ENCODE assay signal across 9 mouse cellular contexts in genomic region chr2:113823909-113824308, GRCm38 (mm10). TPM values are rescaled to one million over a fixed set of nuclear protein-coding genes. Genes with fewer than 3 reads are reported as not detected.
DNase-seq lines count a peak whose midpoint lies in the region; ATAC-seq lines count a peak whose summit lies in the region.
"Had no signal": no experiment of that assay in that cellular context is flagged by ENCODE, and none has a peak within 500 bp of the region (broad histone marks: within the 10 kb centered on the region; RNA-seq: fewer than 3 reads in every experiment).

No protein-coding gene starts in this region.

- H3K9me3 ChIP-seq in hindbrain, embryonic 11.5 days (ENCODE audit: control insufficient read depth, low read length), result no peaks in the 10 kb centered on the region
- H3K9me3 ChIP-seq in hindbrain, embryonic 16.5 days (ENCODE audit: control insufficient read depth, low read length), result no peaks in the 10 kb centered on the region
- H3K9me3 ChIP-seq: embryonic facial prominence, embryonic 15.5 days had no signal

- no peak for ATAC-seq in hindbrain, embryonic 11.5 days (ENCODE audit: low FRiP score)
- ATAC-seq in hindbrain, embryonic 16.5 days, result no peak

- H3K27me3 ChIP-seq in hindbrain, embryonic 11.5 days (ENCODE audit: control insufficient read depth, insufficient read depth, low read length), result no peaks in the 10 kb centered on the region
- H3K27me3 ChIP-seq in hindbrain, embryonic 16.5 days (replicated peaks; ENCODE audit: control insufficient read depth, insufficient read depth, low read length), result no peaks in the 10 kb centered on the region
- H3K27me3 ChIP-seq: embryonic facial prominence, embryonic 15.5 days had no signal

- no peak overlapping the region for H3K4me2 ChIP-seq in hindbrain, embryonic 11.5 days (replicated peaks; ENCODE audit: low read depth, low read length)
- no peak overlapping the region for H3K4me2 ChIP-seq in hindbrain, embryonic 16.5 days (ENCODE audit: low read length)
- H3K4me2 ChIP-seq: embryonic facial prominence, embryonic 15.5 days had no signal

- no peaks in the 10 kb centered on the region for H3K36me3 ChIP-seq in hindbrain, embryonic 11.5 days (ENCODE audit: control insufficient read depth, insufficient read depth, low read length)
- H3K36me3 ChIP-seq in hindbrain, embryonic 16.5 days (ENCODE audit: control insufficient read depth, insufficient read depth, low read length), result peaks cover 9% of the 10 kb centered on the region
- H3K36me3 ChIP-seq: embryonic facial prominence, embryonic 15.5 days had no signal

- H3K4me1 ChIP-seq in hindbrain, embryonic 11.5 days (replicated peaks; ENCODE audit: control insufficient read depth, insufficient read depth, low read length), result no peaks in the 10 kb centered on the region
- H3K4me1 ChIP-seq in hindbrain, embryonic 16.5 days (ENCODE audit: control insufficient read depth, insufficient read depth, low read depth, low read length), result peaks cover 27% of the 10 kb centered on the region

- no peak overlapping the region for H3K9ac ChIP-seq in hindbrain, embryonic 11.5 days (ENCODE audit: low read depth, low read length)
- no peak overlapping the region for H3K9ac ChIP-seq in hindbrain, embryonic 16.5 days (ENCODE audit: low read depth, low read length)
- H3K9ac ChIP-seq: embryonic facial prominence, embryonic 15.5 days had no signal

- 0% methylated on average over 2 of the region's 2 CpGs for WGBS in hindbrain, embryonic 11.5 days
- 0% methylated on average over 2 of the region's 2 CpGs for WGBS in hindbrain, embryonic 16.5 days

- no peak overlapping the region for H3K27ac ChIP-seq in hindbrain, embryonic 11.5 days (ENCODE audit: low read depth, low read length)
- H3K27ac ChIP-seq in hindbrain, embryonic 16.5 days (ENCODE audit: low read depth, low read length), result no peak overlapping the region
- H3K27ac ChIP-seq: embryonic facial prominence, embryonic 15.5 days had no signal

- DNase-seq in hindbrain, embryonic 11.5 days (ENCODE audit: low spot score), result peak; percentile 73
- peak; percentile 44 for DNase-seq in A20 (ENCODE audit: low read depth, low spot score)
- DNase-seq in MN1 (ENCODE audit: low spot score), result peak; percentile 72
- peak; percentile 38 for DNase-seq in embryo, embryonic 11.5 days (ENCODE audit: low read depth, low spot score)
- peak; percentile 42 for DNase-seq in lung, postnatal 36 days
- no peak for DNase-seq in urinary bladder, postnatal 10 days (ENCODE audit: low spot score)
- no peak for DNase-seq in left cerebral cortex, adult 8-10 months (ENCODE audit: low spot score in 2 of 2)

- no peak overlapping the region for H3K4me3 ChIP-seq in hindbrain, embryonic 11.5 days (ENCODE audit: low read depth, low read length)
- no peak overlapping the region for H3K4me3 ChIP-seq in hindbrain, embryonic 16.5 days (ENCODE audit: low read length)
- H3K4me3 ChIP-seq: embryonic facial prominence, embryonic 15.5 days had no signal

RNA-seq across cellular contexts. Expression of gene Scg5, which starts 5.0 kb away (rescaled TPM):
- polyA plus RNA-seq in hindbrain, embryonic 11.5 days (2014; fragmentation: Nextera tagmentation; extraction: Ambion mirVana), result 53.7 and 56.9 TPM in 2 replicates
- 228 and 265 TPM in 2 replicates for polyA plus RNA-seq in hindbrain, embryonic 16.5 days (2015; fragmentation: Nextera tagmentation; extraction: Ambion mirVana)
- total RNA-seq in left cerebral cortex, adult 8-10 months (2022), result 100 to 1,000 TPM; 482 to 536 (median 524) TPM

RNA-seq across cellular contexts. Expression of gene Arhgap11a, which starts 24.6 kb away (rescaled TPM):
- 6.4 and 9.0 TPM in 2 replicates for polyA plus RNA-seq in hindbrain, embryonic 11.5 days (2014; fragmentation: Nextera tagmentation; extraction: Ambion mirVana)
- polyA plus RNA-seq in hindbrain, embryonic 16.5 days (2015; fragmentation: Nextera tagmentation; extraction: Ambion mirVana), result 5.2 and 8.0 TPM in 2 replicates
- total RNA-seq in left cerebral cortex, adult 8-10 months (2022), result 1 to 10 TPM; 2.7 to 3.3 (median 2.8) TPM

Comparison
In these comparisons a context has a peak if more than half of its experiments do, and no peak if none do; other contexts are left out.
1. DNase-seq: peak in hindbrain, embryonic 11.5 days (single experiment), A20 (single experiment), MN1 (single experiment), embryo, embryonic 11.5 days (single experiment) and lung, postnatal 36 days (single experiment); none in urinary bladder, postnatal 10 days (single experiment) and left cerebral cortex, adult 8-10 months (0 of 2).